9 mouse cellular contexts compared by ENCODE assay signal in genomic region chr11:114889991-114890518, GRCm38 (mm10). TPM values are rescaled to one million over a fixed set of nuclear protein-coding genes. Genes with fewer than 3 reads are reported as not detected.
DNase-seq lines count a peak whose midpoint lies in the region; ATAC-seq and TF ChIP-seq lines count a peak whose summit lies in the region.
"Had no signal": no experiment of that assay in that cellular context is flagged by ENCODE, and none has a peak within 500 bp of the region (broad histone marks: within the 10 kb centered on the region; RNA-seq: fewer than 3 reads in every experiment).

Cd300a (plus strand) TSS chr11:114890041.

- ATAC-seq in liver, postnatal 0 days: peak; percentile 61

- H3K4me1 ChIP-seq in heart, adult 2 months (ENCODE audit: control insufficient read depth, insufficient read depth, low read length): peaks cover 1% of the 10 kb centered on the region; the same call in 1 of the 2 replicates
- H3K4me1 ChIP-seq in liver, postnatal 0 days (ENCODE audit: insufficient read depth): peaks cover 6% of the 10 kb centered on the region; the same call in 1 of the 2 replicates
- H3K4me1 ChIP-seq: lung, embryonic 15.5 days had no signal

- no peak for TF ChIP-seq CTCF in heart, adult 2 months (IDR thresholded peaks at IDR 0.05)
- TF ChIP-seq CTCF in liver, postnatal 0 days (IDR thresholded peaks at IDR 0.05; ENCODE audit: low read depth): no peak

- H3K4me3 ChIP-seq in heart, adult 2 months: no peak within 1 kb of the TSS
- peak within 1 kb of the TSS; percentile 36 for H3K4me3 ChIP-seq in liver, postnatal 0 days (ENCODE audit: low read depth, low read length)
- H3K4me3 ChIP-seq: lung, embryonic 15.5 days had no signal

- DNase-seq in heart, adult 2 months: peak in 1 of 2 experiments; percentile 62
- DNase-seq in heart, postnatal 36 days: no peak
- DNase-seq in retina, embryonic 14.5 days (ENCODE audit: low spot score): peak; percentile 16
- DNase-seq in retina, postnatal 1 day: no peak
- no peak for DNase-seq in liver, postnatal 0 days
- DNase-seq in splenic B cell, adult 2 months (ENCODE audit: low read depth, low spot score): peak; percentile 44
- no peak for DNase-seq in neural tube, embryonic 10.5 days (ENCODE audit: extremely low spot score, low spot score)
- DNase-seq in urinary bladder, adult 2 months (ENCODE audit: low spot score): no peak

- no peak for TF ChIP-seq EP300 in heart, adult 2 months (IDR thresholded peaks at IDR 0.05; ENCODE audit: insufficient read depth, low read depth, low read length)
- TF ChIP-seq EP300 in liver, postnatal 0 days (IDR thresholded peaks at IDR 0.05; ENCODE audit: low read depth): no peak

- intact Hi-C loops in heart, adult 2 months (cut with DNase I): no loop called here
- intact Hi-C loops in heart, postnatal 36 days (cut with DNase I): no loop called here

- WGBS in heart, adult 2 months: 65% methylated on average over 18 of the region's 18 CpGs
- 19% methylated on average over 18 of the region's 18 CpGs for WGBS in liver, postnatal 0 days (ENCODE audit: insufficient replicate concordance)

- H3K36me3 ChIP-seq in heart, adult 2 months (ENCODE audit: control insufficient read depth, insufficient read depth, low read length): no peaks in the 10 kb centered on the region
- H3K36me3 ChIP-seq in liver, postnatal 0 days (replicated peaks; ENCODE audit: insufficient read depth, low read length): no peaks in the 10 kb centered on the region
- no peaks in the 10 kb centered on the region for H3K36me3 ChIP-seq in splenic B cell, adult 2 months (ENCODE audit: control insufficient read depth, insufficient read depth, low read length, poor library complexity, severe bottlenecking)
- H3K36me3 ChIP-seq: lung, embryonic 15.5 days had no signal

- H3K9me3 ChIP-seq in liver, postnatal 0 days (ENCODE audit: low read length): no peaks in the 10 kb centered on the region
- H3K9me3 ChIP-seq: lung, embryonic 15.5 days had no signal

- no peak within 1 kb of the TSS for H3K9ac ChIP-seq in heart, adult 2 months (ENCODE audit: low read depth, low read length)
- H3K9ac ChIP-seq in liver, postnatal 0 days (replicated peaks): peak within 1 kb of the TSS; percentile 46
- H3K9ac ChIP-seq: lung, embryonic 15.5 days had no signal

- peak within 1 kb of the TSS; percentile 47 for H3K4me2 ChIP-seq in liver, postnatal 0 days (ENCODE audit: low read depth, low read length)
- H3K4me2 ChIP-seq: lung, embryonic 15.5 days had no signal

- no peaks in the 10 kb centered on the region for H3K27me3 ChIP-seq in heart, adult 2 months (ENCODE audit: control insufficient read depth, insufficient read depth, low read length)
- H3K27me3 ChIP-seq in liver, postnatal 0 days (ENCODE audit: insufficient read depth, low read length): no peaks in the 10 kb centered on the region
- no peaks in the 10 kb centered on the region for H3K27me3 ChIP-seq in splenic B cell, adult 2 months (ENCODE audit: control insufficient read depth, insufficient read depth, low read length, poor library complexity, severe bottlenecking)
- H3K27me3 ChIP-seq: lung, embryonic 15.5 days had no signal

- no peaks in the 10 kb centered on the region for H3K79me2 ChIP-seq in heart, adult 2 months (replicated peaks; ENCODE audit: control insufficient read depth, insufficient read depth, low read length)

- TF ChIP-seq POLR2A in heart, adult 2 months (IDR thresholded peaks at IDR 0.05; ENCODE audit: insufficient read depth, low read depth, low read length): 0 out of 2 replicates have a peak, but pooled peaks have one; percentile 23

- H3K27ac ChIP-seq in heart, adult 2 months: peak within 1 kb of the TSS; percentile 17; the same call in 1 of the 2 replicates
- peak within 1 kb of the TSS; percentile 41 for H3K27ac ChIP-seq in liver, postnatal 0 days (ENCODE audit: low read depth)
- H3K27ac ChIP-seq: lung, embryonic 15.5 days had no signal

RNA-seq across cellular contexts. Expression of gene Cd300a, which starts in this region (rescaled TPM):
- under 1 TPM; 0.77 to 0.89 TPM for total RNA-seq in heart, adult 2 months (2021)
- 1.1 TPM in 2 replicates for polyA plus RNA-seq in heart, adult 2 months (2012; rRNA removed)
- total RNA-seq in heart, postnatal 36 days (2021): 1 to 10 TPM; 1.6 to 1.8 TPM
- polyA plus RNA-seq in liver, postnatal 0 days (2015; fragmentation: Nextera tagmentation; extraction: Ambion mirVana): 7.7 and 9.7 TPM in 2 replicates
- 0.93 and 1.0 TPM in 2 replicates for polyA plus RNA-seq in urinary bladder, adult 2 months (2012; rRNA removed)

Comparison
In these comparisons a context has a peak if more than half of its experiments do, and no peak if none do; other contexts are left out.
1. DNase-seq: peak in retina, embryonic 14.5 days (single experiment) and splenic B cell, adult 2 months (single experiment); none in heart, postnatal 36 days (0 of 2), retina, postnatal 1 day (single experiment), liver, postnatal 0 days (single experiment), neural tube, embryonic 10.5 days (single experiment) and urinary bladder, adult 2 months (single experiment).